Mouse (Mus musculus): Measurements from ENCODE around the gene Itk.
A peak's percentile ranks its signal among the peaks of the same experiment; 100 is the strongest.

Itk gene

DNA sequence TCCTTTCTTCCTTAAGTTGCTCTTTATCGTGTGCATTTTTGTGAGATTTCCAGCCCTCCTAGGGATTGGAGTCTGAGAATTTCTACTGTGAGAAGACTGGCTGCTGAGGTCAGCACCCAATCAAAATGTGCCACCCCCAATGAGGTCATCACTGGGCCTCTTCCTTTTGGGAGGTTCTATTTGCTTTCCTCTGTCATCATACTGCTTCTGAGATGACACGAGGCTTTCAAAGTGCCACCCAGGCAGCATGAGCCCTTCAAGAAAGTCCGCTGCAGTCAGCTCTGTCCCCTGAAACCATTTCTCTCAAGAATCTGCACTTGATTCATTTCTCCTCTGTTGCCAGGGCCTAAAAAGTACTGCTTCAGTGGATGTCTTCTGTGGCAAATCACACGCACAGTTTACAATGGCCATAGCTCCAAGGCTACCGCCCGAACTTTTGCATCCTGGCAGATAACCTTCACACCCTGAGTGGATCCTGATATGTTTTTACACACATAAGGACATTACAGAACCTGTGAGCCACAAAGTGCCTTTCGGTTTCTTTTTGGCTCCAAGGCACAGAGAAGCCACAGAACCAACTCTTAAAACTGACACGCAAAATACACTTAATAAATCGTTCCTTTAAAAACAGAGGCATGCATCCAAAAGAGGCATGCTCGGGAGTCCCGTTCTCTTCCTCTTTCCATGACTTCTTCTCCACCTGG, 80.9 kb downstream of the Itk start:
- DNase-seq (ENCODE audit: low read depth, low spot score), result no peak

- no peak for DNase-seq (ENCODE audit: low read depth, low spot score)
These were observed 81.5 kb downstream of the Itk start for GRCm38 (mm10) chr11:46307768-46308167.

GRCm38 (mm10) chr11:46306776-46307175, 82.5 kb downstream of the Itk start:
- no peak for DNase-seq (ENCODE audit: low read depth, low spot score)

GRCm38 (mm10) chr11:46305881-46306520, 83.3 kb downstream of the Itk start:
- DNase-seq (ENCODE audit: low read depth, low spot score), result no peak

- no peak for DNase-seq (ENCODE audit: low read depth, low spot score)
These were observed 84.2 kb downstream of the Itk start for GRCm38 (mm10) chr11:46304864-46305710.

GRCm38 (mm10) chr11:46304093-46304492, 85.2 kb downstream of the Itk start:
- DNase-seq (ENCODE audit: low read depth, low spot score), result no peak

DNA sequence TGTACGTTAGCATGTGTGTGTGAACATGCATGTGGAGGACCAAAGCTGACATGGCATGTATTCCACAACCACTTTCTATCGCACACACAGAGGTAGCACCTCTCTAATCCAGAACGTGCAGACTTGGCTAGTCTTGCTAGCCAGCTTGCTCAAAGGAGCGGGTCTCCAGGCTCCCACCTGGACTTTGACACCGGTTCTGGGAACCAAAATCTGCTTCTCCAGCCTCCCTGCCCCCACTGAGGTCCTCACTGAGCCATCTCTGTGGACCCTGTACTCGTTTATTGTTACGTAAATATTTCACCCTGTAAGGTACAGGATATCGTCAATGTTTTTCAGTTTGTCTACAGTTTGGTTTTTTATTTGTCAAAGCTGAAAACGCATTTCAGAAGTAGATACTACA, 86.8 kb downstream of the Itk start:
- no peak for DNase-seq (ENCODE audit: low read depth, low spot score)

- no peak for DNase-seq (ENCODE audit: low read depth, low spot score)
These were observed 87.6 kb downstream of the Itk start for GRCm38 (mm10) chr11:46301579-46302248.

DNA sequence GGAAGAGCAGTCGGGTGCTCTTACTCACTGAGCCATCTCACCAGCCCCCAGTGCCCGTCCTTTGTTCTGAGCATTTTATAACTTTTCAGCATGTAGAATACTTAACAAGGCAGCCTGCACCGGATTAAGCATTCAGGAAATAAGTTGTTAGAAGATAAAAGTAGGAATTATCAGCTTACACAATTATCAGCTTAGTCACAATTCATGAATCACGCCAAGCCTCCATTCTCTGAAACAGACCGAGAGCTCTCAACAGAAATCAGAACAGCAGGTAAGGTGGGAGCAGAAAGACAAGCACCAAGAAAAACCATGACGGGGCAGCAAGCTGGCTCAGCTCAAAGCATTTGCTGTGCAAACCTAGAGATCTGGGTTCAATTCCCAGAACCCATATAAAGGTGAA, 89.4 kb downstream of the Itk start:
- DNase-seq (ENCODE audit: low read depth, low spot score), result no peak

GRCm38 (mm10) chr11:46298889-46299785, 90.2 kb downstream of the Itk start:
- no peak for DNase-seq (ENCODE audit: low read depth, low spot score)

- no peak for DNase-seq (ENCODE audit: low read depth, low spot score)
These were observed 94.9 kb downstream of the Itk start for GRCm38 (mm10) chr11:46294390-46294789.

GRCm38 (mm10) chr11:46293491-46293890, 95.8 kb downstream of the Itk start:
- DNase-seq (ENCODE audit: low read depth, low spot score), result no peak

DNA sequence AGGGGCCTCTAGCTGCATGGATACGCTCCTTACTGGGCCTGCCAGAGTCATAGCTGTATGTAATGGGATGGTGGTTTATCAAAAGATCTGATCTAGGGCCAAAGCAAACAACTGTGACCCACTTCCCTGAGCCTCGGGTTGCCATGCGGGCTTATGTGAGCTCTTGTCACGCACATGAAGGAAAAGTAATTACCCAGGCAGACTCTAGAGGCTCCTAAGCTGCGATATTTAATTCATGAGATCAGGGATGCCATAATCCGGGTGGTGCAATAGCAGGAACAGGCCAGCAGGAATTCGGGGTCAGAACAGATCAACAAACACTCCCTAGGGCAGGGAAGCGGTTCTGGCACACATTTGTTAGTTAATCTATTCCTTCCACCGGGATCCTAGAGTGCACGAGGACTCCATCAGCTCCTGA, 98.3 kb downstream of the Itk start:
- DNase-seq (ENCODE audit: low read depth, low spot score), result peak; percentile 4

- DNase-seq (ENCODE audit: low read depth, low spot score), result no peak
These were observed 99.8 kb downstream of the Itk start for GRCm38 (mm10) chr11:46289561-46289960.

- DNase-seq (ENCODE audit: low read depth, low spot score), result no peak
These were observed 100.3 kb downstream of the Itk start for GRCm38 (mm10) chr11:46289022-46289421.

GRCm38 (mm10) chr11:46288091-46288490, 101.2 kb downstream of the Itk start:
- DNase-seq (ENCODE audit: low read depth, low spot score), result no peak

- DNase-seq (ENCODE audit: low read depth, low spot score), result no peak
These were observed 102.5 kb downstream of the Itk start for GRCm38 (mm10) chr11:46286803-46287202.

DNA sequence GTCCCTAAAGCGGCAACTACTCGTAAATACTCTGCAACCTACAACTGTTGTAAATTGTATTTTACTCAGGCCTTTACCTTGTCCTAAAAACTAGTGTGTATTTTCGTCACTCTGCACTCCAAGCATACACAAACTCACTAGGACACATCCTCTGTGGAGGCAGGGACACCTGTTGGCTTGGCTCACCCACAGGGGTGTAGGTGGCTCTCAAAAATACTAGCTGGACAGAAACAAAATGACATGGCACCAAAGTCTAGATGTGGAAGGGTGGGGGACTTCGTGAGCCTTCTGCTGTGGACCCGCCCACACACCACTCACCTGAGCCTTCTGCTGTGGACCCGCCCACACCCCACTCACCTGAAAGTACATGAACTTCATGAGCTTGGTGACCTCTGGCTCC, 105.5 kb downstream of the Itk start:
- no peak for DNase-seq (ENCODE audit: low read depth, low spot score)

DNA sequence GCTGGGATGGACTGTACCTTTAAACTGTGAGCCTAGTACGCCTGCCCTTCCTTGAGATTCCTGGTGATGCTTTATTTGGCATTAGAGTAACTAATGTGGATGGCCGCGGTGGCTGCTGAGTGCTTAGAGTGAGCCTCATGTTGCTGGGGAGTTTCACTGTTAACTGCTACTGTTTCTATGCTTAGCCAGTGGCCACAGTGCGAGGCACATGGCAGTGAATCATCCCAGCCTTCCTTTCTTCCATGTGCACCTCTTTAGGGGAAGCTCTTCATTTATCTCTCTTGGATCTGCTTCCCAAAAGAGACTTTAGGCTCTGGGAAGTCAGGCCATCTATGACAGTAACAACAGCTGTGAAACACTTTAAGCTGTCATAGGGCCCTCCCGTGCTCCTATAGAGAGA, 106.7 kb downstream of the Itk start:
- DNase-seq (ENCODE audit: low read depth, low spot score), result no peak

GRCm38 (mm10) chr11:46278709-46279108, 110.6 kb downstream of the Itk start:
- no peak for DNase-seq (ENCODE audit: low read depth, low spot score)

GRCm38 (mm10) chr11:46278140-46278539, 111.2 kb downstream of the Itk start:
- no peak for DNase-seq (ENCODE audit: low read depth, low spot score)
